11 mouse cellular contexts compared by ENCODE assay signal in the genomic region with DNA sequence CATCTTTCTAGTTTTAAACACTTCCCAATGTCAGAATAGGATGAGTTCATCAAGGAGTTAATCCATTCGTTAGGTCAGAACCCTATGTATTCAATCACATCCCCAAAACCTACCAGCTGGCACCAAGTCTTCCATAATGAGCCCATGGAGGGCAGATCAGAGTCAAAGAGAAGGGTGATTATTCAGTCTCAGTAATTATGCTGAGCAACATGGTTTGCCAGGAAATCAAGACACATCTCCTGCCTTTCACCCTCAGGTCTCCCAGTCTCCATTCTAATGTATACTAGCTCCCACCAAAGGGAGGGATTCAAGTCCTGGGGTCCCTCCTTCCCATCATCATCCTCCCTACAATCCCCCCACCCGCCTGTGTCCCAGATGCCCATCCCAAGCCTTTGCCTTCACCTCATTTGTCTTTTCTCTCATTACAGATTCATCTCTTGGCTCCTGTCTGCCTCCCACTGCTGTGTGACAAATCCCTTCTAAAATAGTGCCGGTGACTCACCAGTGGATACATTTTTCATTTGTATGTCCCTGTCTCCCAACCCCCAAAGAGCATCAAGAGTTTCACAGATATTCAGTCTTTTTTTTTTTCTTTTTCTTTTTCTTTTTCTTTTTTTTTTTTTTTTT. TPM values are rescaled to one million over a fixed set of nuclear protein-coding genes. Genes with fewer than 3 reads are reported as not detected.
DNase-seq lines count a peak whose midpoint lies in the region.
"Had no signal": no experiment of that assay in that cellular context is flagged by ENCODE, and none has a peak within 500 bp of the region (broad histone marks: within the 10 kb centered on the region; RNA-seq: fewer than 3 reads in every experiment).

No protein-coding gene starts in this region.

- peak; percentile 16 for DNase-seq in adrenal gland, postnatal 10 days
- DNase-seq in cerebellum, adult 11-12 months, result peak; percentile 18
- peak; percentile 22 to 30 for DNase-seq in frontal cortex, postnatal 25 days (ENCODE audit: low spot score in 2 of 2)
- DNase-seq in left cerebral cortex, postnatal 25 days (ENCODE audit: low spot score in 2 of 2), result peak; percentile 62 to 96
- no peak for DNase-seq in heart, adult 8-10 months (ENCODE audit: low spot score)
- no peak for DNase-seq in ovary, adult 18-20 months (ENCODE audit: low spot score)
- DNase-seq in gastrocnemius, postnatal 4 days (ENCODE audit: low spot score in 2 of 2), result no peak
- DNase-seq in kidney, postnatal 14 days, result no peak
- DNase-seq: kidney, postnatal 25 days had no signal

- intact Hi-C loops in left cerebral cortex, postnatal 25 days (cut with DNase I), result loop anchor here (2.0 kb wide), 1 partner anchor 28 kb away; no protein-coding TSS in a partner anchor

RNA-seq across cellular contexts. Expression of a gene that starts 8.7 kb away (rescaled TPM):
- total RNA-seq in adrenal gland, postnatal 10 days (2021), result not detected
- total RNA-seq in left cerebral cortex, postnatal 25 days (2021), result not detected
- total RNA-seq in heart, adult 8-10 months (2022), result not detected
- total RNA-seq in gastrocnemius, postnatal 4 days (2021), result not detected
- total RNA-seq: granulocyte monocyte progenitor cell, adult 5-6 weeks; MEL had no signal

Comparison
In these comparisons a context has a peak if more than half of its experiments do, and no peak if none do; other contexts are left out.
1. DNase-seq: peak in adrenal gland, postnatal 10 days (single experiment), cerebellum, adult 11-12 months (single experiment), frontal cortex, postnatal 25 days (2 of 2) and left cerebral cortex, postnatal 25 days (2 of 2); none in heart, adult 8-10 months (single experiment), ovary, adult 18-20 months (single experiment), gastrocnemius, postnatal 4 days (0 of 2) and kidney, postnatal 14 days (single experiment).